Mouse (Mus musculus): ENCODE data around the gene Ppp1r13b.

Ppp1r13b gene

GRCm38 (mm10) chr12:111820708-111821107, 87.2 kb downstream of the Ppp1r13b start:
- no peak for DNase-seq

GRCm38 (mm10) chr12:111819936-111820335, 88.0 kb downstream of the Ppp1r13b start:
- peak; percentile 55 to 66 for DNase-seq

GRCm38 (mm10) chr12:111817991-111818390, 89.9 kb downstream of the Ppp1r13b start:
- no peak for DNase-seq

GRCm38 (mm10) chr12:111816967-111817366, 90.9 kb downstream of the Ppp1r13b start:
- no peak for DNase-seq

GRCm38 (mm10) chr12:111816528-111816927, 91.4 kb downstream of the Ppp1r13b start:
- DNase-seq: peak; percentile 38 to 49

- peak; percentile 44 to 73 for DNase-seq
These were observed 92.8 kb downstream of the Ppp1r13b start for GRCm38 (mm10) chr12:111814769-111815762.

GRCm38 (mm10) chr12:111813766-111814617, 93.9 kb downstream of the Ppp1r13b start, which contains the start of the genes Xrcc3 and Zfyve21:
Gene Xrcc3 (minus strand): TSS chr12:111813873.
Gene Zfyve21 (plus strand): TSS chr12:111814170.
- peak; percentile 99 for DNase-seq

GRCm38 (mm10) chr12:111813111-111813765, 94.7 kb downstream of the Ppp1r13b start:
- DNase-seq: no peak

GRCm38 (mm10) chr12:111812611-111813010, 95.3 kb downstream of the Ppp1r13b start:
- DNase-seq: no peak

GRCm38 (mm10) chr12:111812075-111812474, 95.8 kb downstream of the Ppp1r13b start:
- DNase-seq: no peak

- DNase-seq: peak; percentile 69 to 78
These were observed 98.1 kb downstream of the Ppp1r13b start for GRCm38 (mm10) chr12:111809762-111810161.

- DNase-seq: no peak
These were observed 99.1 kb downstream of the Ppp1r13b start for GRCm38 (mm10) chr12:111808775-111809174.

GRCm38 (mm10) chr12:111803538-111803937, 104.4 kb downstream of the Ppp1r13b start:
- peak; percentile 37 to 58 for DNase-seq

- peak in 1 of 2 experiments; percentile 24 for DNase-seq
These were observed 107.3 kb downstream of the Ppp1r13b start for GRCm38 (mm10) chr12:111800459-111801183.

GRCm38 (mm10) chr12:111798493-111798892, 109.4 kb downstream of the Ppp1r13b start:
- no peak for DNase-seq

GRCm38 (mm10) chr12:111797251-111797650, 110.7 kb downstream of the Ppp1r13b start:
- no peak for DNase-seq

GRCm38 (mm10) chr12:111795180-111795895, 112.6 kb downstream of the Ppp1r13b start:
- no peak for DNase-seq

GRCm38 (mm10) chr12:111794526-111795179, 113.3 kb downstream of the Ppp1r13b start:
- no peak for DNase-seq

- DNase-seq: peak in 1 of 2 experiments; percentile 31
These were observed 113.8 kb downstream of the Ppp1r13b start for GRCm38 (mm10) chr12:111794102-111794501.

- no peak for DNase-seq
These were observed 116.3 kb downstream of the Ppp1r13b start for GRCm38 (mm10) chr12:111791474-111792104.
